Mouse (Mus musculus): ENCODE results near the gene Abtb2.
"Not testable (repeated sequence)": the region's sequence is repeated elsewhere in the genome, so short reads cannot be mapped to it uniquely, and the experiment has no call there.

Gene Abtb2

GRCm38 (mm10) chr2:103565732-103566422, at the start of gene Abtb2:
Abtb2 (plus strand) TSS chr2:103566310.
- DNase-seq, result peak; percentile 84

DNA sequence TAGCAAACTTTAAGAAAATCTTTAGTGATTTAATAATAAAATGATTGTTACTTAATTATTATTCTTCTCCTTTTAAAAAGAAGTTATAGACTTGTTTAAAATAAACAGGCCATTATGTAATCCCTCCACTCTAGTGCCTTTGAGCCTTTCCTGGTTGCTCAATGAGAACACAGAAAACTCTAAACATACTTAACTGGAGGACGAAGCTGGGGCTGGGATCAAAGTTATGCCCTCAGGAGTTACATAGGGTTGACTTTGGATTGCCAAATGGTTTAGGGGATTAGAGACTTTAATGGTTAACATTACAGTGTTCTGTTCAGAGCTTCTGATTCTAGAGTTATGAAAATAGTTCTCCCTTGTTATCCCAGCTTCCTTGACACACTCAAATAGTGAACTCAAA, 49.6 kb upstream of the Abtb2 start:
- no peak for DNase-seq

- no peak for DNase-seq
Measured at GRCm38 (mm10) chr2:103525596-103525995, 40.5 kb upstream of the Abtb2 start.

GRCm38 (mm10) chr2:103547132-103547531, 19.0 kb upstream of the Abtb2 start:
- peak; percentile 58 for DNase-seq

GRCm38 (mm10) chr2:103550301-103550700, 15.8 kb upstream of the Abtb2 start:
- DNase-seq, result not testable (repeated sequence)

GRCm38 (mm10) chr2:103554041-103554440, 12.1 kb upstream of the Abtb2 start:
- DNase-seq, result no peak

GRCm38 (mm10) chr2:103556125-103556877, 9.8 kb upstream of the Abtb2 start:
- DNase-seq, result no peak

DNA sequence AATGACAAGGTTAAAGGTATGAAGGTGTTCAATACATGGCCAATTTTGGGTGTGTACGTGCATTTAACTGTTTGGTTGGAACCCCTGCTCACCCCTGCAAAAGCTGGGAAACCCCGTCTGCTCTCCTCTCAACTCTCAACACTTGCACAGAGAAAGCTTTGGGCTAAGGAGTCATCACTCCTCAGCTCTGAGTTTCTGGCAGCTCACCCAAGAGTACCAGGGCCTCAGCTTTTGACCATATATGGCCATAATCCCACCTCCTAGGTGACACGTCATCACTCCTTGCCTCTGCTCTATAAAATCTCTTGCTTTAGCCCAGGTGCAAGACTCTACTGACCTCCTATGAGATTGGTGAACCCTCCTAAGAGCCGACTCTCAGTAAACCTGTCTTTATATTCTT, 5.2 kb upstream of the Abtb2 start:
- no peak for DNase-seq

DNA sequence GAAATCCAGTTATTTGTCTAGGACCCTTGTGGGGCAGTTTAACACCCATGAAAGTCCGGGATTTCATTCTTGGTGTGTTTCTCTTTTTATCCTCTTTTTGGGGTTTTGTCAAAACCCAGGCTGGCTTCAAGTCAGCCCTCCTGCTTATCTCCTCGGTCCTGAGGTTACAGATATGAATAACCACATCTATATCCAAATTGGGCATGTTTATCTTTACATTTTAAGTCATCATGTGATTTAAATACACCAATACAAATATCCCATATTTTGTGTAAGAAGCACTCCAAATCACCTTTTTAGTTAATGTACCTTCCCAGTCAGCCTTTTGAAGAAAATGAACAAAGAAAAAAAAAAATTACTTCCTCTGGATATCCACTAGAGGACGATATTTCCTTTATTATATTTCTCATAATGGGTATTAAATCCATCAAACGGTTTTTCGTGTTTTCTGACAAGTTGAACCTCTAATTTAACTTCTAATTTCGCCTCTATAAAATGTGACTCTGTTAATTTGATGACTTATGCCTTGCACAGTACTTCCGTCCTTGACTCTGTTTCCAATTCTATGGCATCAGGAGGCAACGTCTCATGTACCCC, 1.6 kb upstream of the Abtb2 start:
- no peak for DNase-seq

DNA sequence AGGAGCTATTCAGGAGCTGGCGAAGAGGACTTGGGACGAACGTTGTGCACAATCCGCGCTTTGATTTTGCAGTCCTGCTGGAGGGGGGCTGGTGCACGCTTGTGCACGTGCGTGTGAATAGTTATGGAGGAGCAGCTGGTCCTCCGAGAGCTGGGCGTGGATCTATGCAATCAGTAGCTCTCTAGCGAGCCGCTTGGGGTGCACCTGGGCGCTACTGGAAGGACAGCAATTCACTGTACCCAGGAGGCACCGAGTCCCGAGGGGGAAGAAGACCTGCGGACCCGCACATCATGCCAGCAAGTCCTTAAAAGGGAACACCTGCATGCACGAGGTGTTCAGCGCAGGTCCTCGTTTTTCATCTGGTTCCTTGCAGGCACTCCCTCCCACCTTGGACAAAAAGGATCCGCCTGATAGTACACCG, 929 bp upstream of the Abtb2 start:
- peak; percentile 41 for DNase-seq

GRCm38 (mm10) chr2:103566423-103566712, 258 bp downstream of the Abtb2 start:
- no peak for DNase-seq

DNA sequence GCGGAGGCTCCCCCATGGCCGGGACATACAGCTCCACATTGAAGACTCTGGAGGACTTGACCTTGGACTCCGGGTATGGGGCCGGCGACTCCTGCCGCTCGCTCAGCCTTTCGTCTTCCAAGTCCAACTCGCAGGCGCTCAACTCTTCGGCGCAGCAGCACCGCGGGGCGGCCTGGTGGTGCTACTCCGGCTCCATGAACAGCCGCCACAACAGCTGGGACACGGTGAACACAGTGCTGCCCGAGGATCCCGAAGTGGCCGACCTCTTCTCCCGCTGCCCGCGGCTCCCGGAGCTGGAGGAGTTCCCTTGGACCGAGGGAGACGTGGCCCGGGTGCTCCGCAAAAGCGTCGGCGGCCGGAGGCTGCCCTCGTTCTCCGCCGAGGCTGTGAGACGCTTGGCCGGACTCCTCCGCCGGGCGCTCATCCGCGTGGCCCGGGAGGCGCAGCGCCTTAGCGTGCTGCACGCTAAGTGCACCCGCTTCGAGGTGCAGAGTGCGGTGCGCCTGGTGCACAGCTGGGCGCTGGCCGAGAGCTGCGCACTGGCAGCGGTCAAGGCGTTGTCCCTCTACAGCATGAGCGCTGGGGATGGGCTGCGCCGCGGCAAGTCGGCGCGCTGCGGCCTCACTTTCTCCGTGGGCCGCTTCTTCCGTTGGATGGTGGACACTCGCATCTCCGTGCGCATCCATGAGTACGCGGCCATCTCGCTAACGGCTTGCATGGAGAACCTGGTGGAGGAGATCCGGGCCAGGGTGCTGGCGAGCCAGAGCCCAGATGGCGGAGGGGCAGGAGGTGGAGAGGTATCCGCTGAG, 807 bp downstream of the Abtb2 start:
- DNase-seq, result peak; percentile 26

- peak; percentile 9 for DNase-seq
Measured at GRCm38 (mm10) chr2:103568161-103568560, 2.1 kb downstream of the Abtb2 start.

DNA sequence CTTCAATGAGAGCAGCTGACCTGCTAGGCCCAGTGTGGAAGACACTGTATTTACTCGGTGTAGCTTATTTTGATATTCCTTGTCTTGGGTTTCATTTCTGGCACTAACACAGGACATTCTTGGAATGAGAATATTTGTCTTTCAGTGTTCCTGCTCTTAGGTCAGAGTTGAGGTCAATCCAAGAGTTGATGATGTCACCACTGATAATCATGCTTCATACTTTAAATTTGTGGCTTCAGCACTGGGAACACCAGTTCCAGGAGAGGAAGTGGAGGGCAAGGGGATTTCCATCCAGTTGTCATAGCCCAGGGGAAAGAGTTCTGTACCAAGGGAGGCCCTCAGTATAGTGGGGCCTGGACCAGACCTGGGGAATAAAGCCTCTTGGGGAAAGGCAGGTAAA, 3.6 kb downstream of the Abtb2 start:
- DNase-seq, result no peak

DNA sequence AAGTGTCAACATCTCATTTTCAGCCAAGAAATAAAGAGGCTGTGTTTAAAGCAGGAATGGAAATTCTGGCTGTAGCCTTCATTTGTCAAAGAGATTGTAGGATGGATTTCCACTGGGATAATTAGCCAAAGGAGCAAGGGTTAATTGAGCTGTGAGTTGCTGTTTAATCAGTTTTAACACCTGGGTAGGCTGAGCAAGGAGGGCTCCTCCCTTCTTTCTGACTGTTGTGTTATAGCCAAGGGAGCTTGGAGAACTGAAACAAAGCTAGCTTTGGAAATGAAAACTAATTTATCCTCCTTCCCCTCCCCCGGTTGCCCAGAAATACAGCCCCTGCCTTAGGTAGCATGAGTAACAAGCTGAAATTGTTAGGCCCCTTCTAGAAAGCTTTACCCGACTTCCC, 6.2 kb downstream of the Abtb2 start:
- no peak for DNase-seq

DNA sequence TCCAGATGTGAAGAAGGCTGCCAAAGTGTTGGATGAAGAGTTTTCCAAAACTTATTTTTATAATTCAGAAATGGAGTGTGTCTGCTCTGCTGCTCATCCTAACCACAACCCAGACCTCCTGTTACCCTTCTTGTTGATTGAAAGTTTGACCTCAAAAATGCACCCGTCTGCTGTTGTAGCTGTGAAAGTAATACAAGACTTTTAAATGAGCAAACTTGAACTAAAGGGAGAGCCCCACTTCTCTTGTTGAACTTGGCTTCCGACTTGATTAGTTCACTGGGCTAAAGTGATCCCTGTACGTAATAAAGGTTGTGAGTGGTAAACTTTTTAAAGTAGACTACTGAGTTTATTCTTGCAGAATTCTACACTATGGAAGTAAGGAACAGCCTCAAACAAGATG, 10.3 kb downstream of the Abtb2 start:
- no peak for DNase-seq

DNA sequence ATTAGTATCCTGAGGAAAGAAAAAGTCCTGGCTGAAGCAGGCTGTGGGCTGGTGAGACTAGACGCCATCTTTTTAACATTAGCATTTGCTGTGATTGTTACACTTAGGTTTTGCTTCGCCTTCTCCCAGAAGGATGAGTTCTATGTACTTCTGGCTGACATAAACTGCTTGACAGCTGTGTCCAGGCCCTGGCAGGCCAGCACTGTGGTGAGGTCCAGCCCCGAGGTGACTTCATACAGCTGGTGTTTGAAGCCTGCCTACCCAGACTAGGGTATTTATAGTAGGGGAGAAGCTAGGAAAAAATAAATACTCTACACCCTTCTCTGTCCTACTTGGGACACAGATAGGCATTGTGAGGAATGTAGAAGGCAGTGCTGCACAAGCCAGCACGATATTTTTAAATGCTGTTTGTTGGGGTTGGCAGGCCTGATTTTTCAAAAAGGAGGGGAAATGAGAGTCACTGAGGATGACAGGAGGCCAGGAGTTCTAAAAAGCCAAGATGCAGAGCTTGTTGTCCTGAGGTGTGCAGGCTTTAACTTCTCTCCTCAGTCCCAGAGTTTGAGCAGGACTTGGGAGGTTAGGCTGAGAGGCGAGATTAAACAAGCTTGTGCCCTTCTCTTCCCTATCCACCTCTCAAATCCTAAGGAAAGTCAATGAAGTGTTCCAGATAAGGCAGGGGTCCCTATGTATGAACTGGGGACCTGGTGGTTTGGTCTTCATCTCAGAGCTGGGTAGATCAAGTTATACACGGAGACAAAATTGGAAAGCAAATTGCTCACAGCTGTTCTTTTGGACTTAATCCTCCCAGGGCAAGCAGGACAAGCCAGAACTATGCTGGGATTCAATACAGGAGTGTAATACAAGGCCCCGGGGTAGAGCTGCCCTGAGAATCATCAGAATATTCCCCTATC, 11.9 kb downstream of the Abtb2 start:
- DNase-seq, result no peak

- no peak for DNase-seq
Measured at GRCm38 (mm10) chr2:103578663-103579213, 12.6 kb downstream of the Abtb2 start.

DNA sequence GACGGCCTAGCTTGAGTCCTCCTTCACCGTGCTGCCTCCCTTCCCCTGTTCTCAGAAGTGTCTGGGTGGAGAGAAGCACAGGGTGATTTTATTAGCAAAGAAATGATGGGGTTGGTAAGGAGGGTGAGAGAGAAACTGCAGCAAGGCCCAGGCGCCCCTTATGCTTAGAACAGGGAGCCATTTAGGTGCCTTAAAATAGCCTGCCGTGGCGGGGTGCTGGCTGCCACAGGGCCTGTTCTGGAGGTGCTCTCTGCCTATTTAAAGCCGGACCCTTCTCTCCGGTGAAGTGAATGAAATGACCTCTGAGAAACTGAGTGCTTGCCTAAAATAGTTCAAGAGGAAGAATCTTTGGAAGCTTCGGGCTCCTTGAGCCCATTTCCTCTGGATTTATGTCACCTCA, 14.6 kb downstream of the Abtb2 start:
- no peak for DNase-seq

- no peak for DNase-seq
Measured at GRCm38 (mm10) chr2:103581369-103581897, 15.3 kb downstream of the Abtb2 start.

DNA sequence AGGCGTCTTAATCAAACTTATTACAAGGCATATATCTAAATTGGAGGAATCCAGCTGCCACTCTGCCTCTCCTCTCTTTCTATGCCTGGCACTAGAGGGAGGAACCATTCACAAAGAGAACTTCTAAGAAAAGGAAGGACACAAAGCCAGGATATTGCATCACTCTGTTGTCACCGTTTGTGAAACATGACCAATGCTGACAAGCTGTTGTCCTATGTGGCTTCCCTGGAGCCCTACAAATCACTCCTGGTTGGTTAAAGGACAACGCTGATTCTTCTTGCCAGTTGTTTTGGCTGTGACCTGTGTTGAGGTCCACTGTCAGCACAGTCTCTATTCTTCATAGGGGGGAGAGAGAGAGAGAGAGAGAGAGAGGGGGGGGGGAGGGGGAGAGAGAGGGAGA, 17.2 kb downstream of the Abtb2 start:
- DNase-seq, result no peak

GRCm38 (mm10) chr2:103584093-103584492, 18.0 kb downstream of the Abtb2 start:
- DNase-seq, result no peak

Data from cerebellum, adult 9-11 months (tissue).